Mouse (Mus musculus) midbrain, embryonic 10.5 days (tissue): ENCODE measurements around the gene Unc45b. TPM values are rescaled to one million over a fixed set of nuclear protein-coding genes. Genes with fewer than 3 reads are reported as not detected.

Experiments used
- microRNA-seq: library from miRNA; unstranded; fragments of <30 nt; microRNA quantifications from one replicate; pipeline ENCODE4, GENCODE M21; 2017
- polyA plus RNA-seq: library from polyadenylated mRNA; unstranded; fragments of >200 nt; fragmentation: Nextera tagmentation; extraction: Ambion mirVana; gene quantifications from 2 replicates; pipeline ENCODE4 v1.2.1, GENCODE M21; 2016

Unc45b gene
- polyA plus RNA-seq, 1 experiment from 2014 or later = 0.26 TPM

Small RNA genes within 50 kb of the gene (microRNA-seq; reads per million reads assigned to microRNA genes)
- gene Mir7679 = not detected

Other genes starting within 250 kb of the Unc45b start
- 0.22 and 0.39 TPM in 2 replicates for gene Cct6b, start 146.2 kb upstream of the Unc45b start, polyA plus RNA-seq
- 33.3 and 37.6 TPM in 2 replicates for gene Zfp830, start 146.2 kb upstream of the Unc45b start, polyA plus RNA-seq
- gene Lig3, start 129.4 kb upstream of the Unc45b start, polyA plus RNA-seq = 41.1 and 47.2 TPM in 2 replicates
- 11.5 and 12.0 TPM in 2 replicates for gene Rffl, start 39.3 kb upstream of the Unc45b start, polyA plus RNA-seq
- gene Rad51d, start 19.9 kb upstream of the Unc45b start, polyA plus RNA-seq = 16.3 and 17.2 TPM in 2 replicates
- 0.28 and 0.34 TPM in 2 replicates for gene Fndc8, start 18.4 kb upstream of the Unc45b start, polyA plus RNA-seq
- 40.3 and 40.4 TPM in 2 replicates for gene Nle1, start 2.1 kb upstream of the Unc45b start, polyA plus RNA-seq
- 0.11 and 0.22 TPM in 2 replicates for gene Slfn5, start 40.8 kb downstream of the Unc45b start, polyA plus RNA-seq
- gene Slfn9, start 81.3 kb downstream of the Unc45b start, polyA plus RNA-seq = 7.4 and 9.3 TPM in 2 replicates
- gene Slfn8, start 110.3 kb downstream of the Unc45b start, polyA plus RNA-seq = 0.19 and 0.24 TPM in 2 replicates
- gene Slfn2, start 154.6 kb downstream of the Unc45b start, polyA plus RNA-seq = 0.85 and 1.6 TPM in 2 replicates
- gene Slfn1, start 206.3 kb downstream of the Unc45b start, polyA plus RNA-seq = not detected in 2 replicates